Mouse (Mus musculus) MEL (cell line): ENCODE results near the gene Klhl22. TPM values are rescaled to one million over a fixed set of nuclear protein-coding genes. Genes with fewer than 3 reads are reported as not detected.

Experiments
- DNase-seq: peaks from one replicate; pipeline ENCODE4 v3.0.0; 2011; ENCODE audit warnings: low read depth, low spot score
- H3K27ac ChIP-seq: 2 replicates; pipeline ENCODE4 v1.5.1; 2012; ENCODE audit warnings: low read depth, mild to moderate bottlenecking, control low read depth, low read length, moderate library complexity; ENCODE audit not compliant: control insufficient read depth
- H3K27me3 ChIP-seq, 2 experiments: fragments of 150-350 bp in 1 of 2; sonication (generic) in 1 of 2; 2 replicates each; pipeline ENCODE4 v1.6.1; 2012; ENCODE audit warnings: low read length in 2 of 2, mild to moderate bottlenecking in 2 of 2, improper control_type of control experiment in 1 of 2, moderate library complexity in 1 of 2; ENCODE audit not compliant: insufficient read depth in 2 of 2, control insufficient read depth in 1 of 2
- H3K36me3 ChIP-seq, 2 experiments: 2 replicates each; pipeline ENCODE4 v1.6.1; 2012 to 2014; ENCODE audit warnings: low read length in 2 of 2, improper control_type of control experiment in 1 of 2, inconsistent platforms in 1 of 2, mild to moderate bottlenecking in 1 of 2; ENCODE audit not compliant: insufficient read depth in 2 of 2, control insufficient read depth in 1 of 2
- H3K4me1 ChIP-seq, 2 experiments: fragments of 150-350 bp in 1 of 2; sonication (generic) in 1 of 2; 2 replicates each; pipeline ENCODE4 v1.6.1; 2012; ENCODE audit warnings: low read length in 2 of 2, improper control_type of control experiment in 1 of 2, mild to moderate bottlenecking in 1 of 2; ENCODE audit not compliant: insufficient read depth in 2 of 2, control insufficient read depth in 1 of 2
- H3K4me3 ChIP-seq, 2 experiments: fragments of 150-350 bp in 1 of 2; sonication (generic) in 1 of 2; 2 replicates each; pipeline ENCODE4 v1.5.1; 2012; ENCODE audit warnings: low read depth in 2 of 2, low read length in 2 of 2, mild to moderate bottlenecking in 2 of 2, moderate library complexity in 2 of 2, control low read depth in 1 of 2, improper control_type of control experiment in 1 of 2; ENCODE audit not compliant: control insufficient read depth in 1 of 2, insufficient read depth in 1 of 2
- H3K79me2 ChIP-seq: 2 replicates; pipeline ENCODE4 v1.6.1; 2012; ENCODE audit warnings: mild to moderate bottlenecking, low read length, moderate library complexity; ENCODE audit not compliant: control insufficient read depth, poor library complexity, insufficient read depth
- H3K9ac ChIP-seq: 2 replicates; pipeline ENCODE4 v1.6.1; 2012; ENCODE audit warnings: low read depth, mild to moderate bottlenecking, control low read depth, low read length, moderate library complexity; ENCODE audit not compliant: control insufficient read depth, poor library complexity, severe bottlenecking
- H3K9me3 ChIP-seq: fragments of 150-350 bp; sonication (generic); replicated peaks from 2 replicates; pipeline ENCODE4 v1.6.1; 2012; ENCODE audit warnings: mild to moderate bottlenecking, low read length, improper control_type of control experiment, moderate library complexity; ENCODE audit not compliant: insufficient read depth
- CHD1 ChIP-seq: IDR thresholded peaks from 2 replicates; pipeline ENCODE4 v1.6.1; 2012; ENCODE audit warnings: low read depth, mild to moderate bottlenecking, inconsistent platforms, low read length, improper control_type of control experiment
- E2F4 ChIP-seq: IDR thresholded peaks from 2 replicates; pipeline ENCODE4 v1.6.1; 2011; ENCODE audit warnings: low read depth, low read length, improper control_type of control experiment, borderline replicate concordance
- EP300 ChIP-seq, 2 experiments: IDR thresholded peaks; 2 replicates each; pipeline ENCODE4 v1.6.1; 2011; ENCODE audit warnings: improper control_type of control experiment in 2 of 2, low read length in 2 of 2, low read depth in 1 of 2, mild to moderate bottlenecking in 1 of 2
- GABPA ChIP-seq: IDR thresholded peaks from 2 replicates; pipeline ENCODE4 v1.6.1; 2012; ENCODE audit warnings: low read depth, mild to moderate bottlenecking, inconsistent platforms, low read length, improper control_type of control experiment, moderate library complexity
- KAT2A ChIP-seq: conservative IDR thresholded peaks from 2 replicates; pipeline ENCODE4 v1.6.1; 2012; ENCODE audit warnings: low read depth, low read length, improper control_type of control experiment, inconsistent platforms
- MAFK ChIP-seq: IDR thresholded peaks from 2 replicates; pipeline ENCODE4 v1.6.1; 2011; ENCODE audit warnings: low read depth, mild to moderate bottlenecking, low read length, improper control_type of control experiment, borderline replicate concordance
- MXI1 ChIP-seq: IDR thresholded peaks from 2 replicates; pipeline ENCODE4 v1.6.1; 2011; ENCODE audit warnings: mild to moderate bottlenecking, low read depth, low read length, improper control_type of control experiment
- MYB ChIP-seq: IDR thresholded peaks from 2 replicates; pipeline ENCODE4 v1.6.1; 2011; ENCODE audit warnings: mild to moderate bottlenecking, low read depth, low read length, improper control_type of control experiment
- MYC ChIP-seq: IDR thresholded peaks from 2 replicates; pipeline ENCODE4 v1.6.1; 2011; ENCODE audit warnings: low read depth, mild to moderate bottlenecking, low read length, improper control_type of control experiment, moderate library complexity
- NELFE ChIP-seq: IDR thresholded peaks from 2 replicates; pipeline ENCODE4 v1.6.1; 2011; ENCODE audit warnings: low read depth, low read length, improper control_type of control experiment
- NRF1 ChIP-seq: IDR thresholded peaks from 2 replicates; pipeline ENCODE4 v1.6.1; 2014; ENCODE audit warnings: low read depth, mild to moderate bottlenecking, inconsistent platforms, low read length, improper control_type of control experiment, moderate library complexity; ENCODE audit not compliant: poor library complexity, insufficient read depth, severe bottlenecking
- POLR2AphosphoS2 ChIP-seq: IDR thresholded peaks from 2 replicates; pipeline ENCODE4 v1.6.1; 2011; ENCODE audit warnings: low read length, improper control_type of control experiment
- POLR2AphosphoS5 ChIP-seq: IDR thresholded peaks from 2 replicates; pipeline ENCODE4 v1.6.1; 2012; ENCODE audit warnings: low read depth, borderline replicate concordance, mild to moderate bottlenecking, inconsistent platforms, low read length, moderate library complexity, mixed read lengths
- RAD21 ChIP-seq: IDR thresholded peaks from 2 replicates; pipeline ENCODE4 v1.6.1; 2011; ENCODE audit warnings: mild to moderate bottlenecking, low read depth, low read length, improper control_type of control experiment
- RCOR1 ChIP-seq: IDR thresholded peaks from 2 replicates; pipeline ENCODE4 v1.6.1; 2012; ENCODE audit warnings: low read depth, mild to moderate bottlenecking, inconsistent platforms, low read length, improper control_type of control experiment
- SMC3 ChIP-seq: IDR thresholded peaks from 2 replicates; pipeline ENCODE4 v1.6.1; 2011; ENCODE audit warnings: low read depth, low read length, improper control_type of control experiment
- UBTF ChIP-seq: IDR thresholded peaks from 2 replicates; pipeline ENCODE4 v1.6.1; 2012; ENCODE audit warnings: low read depth, mild to moderate bottlenecking, inconsistent platforms, low read length, improper control_type of control experiment, moderate library complexity, borderline replicate concordance; ENCODE audit not compliant: insufficient read depth
- USF2 ChIP-seq, 2 experiments: IDR thresholded peaks; 2 replicates each; pipeline ENCODE4 v1.6.1; 2011 to 2012; ENCODE audit warnings: improper control_type of control experiment in 2 of 2, low read length in 2 of 2, borderline replicate concordance in 1 of 2, inconsistent platforms in 1 of 2, low read depth in 1 of 2, mild to moderate bottlenecking in 1 of 2; ENCODE audit not compliant: insufficient read depth in 1 of 2
- ZKSCAN1 ChIP-seq: IDR thresholded peaks from 2 replicates; pipeline ENCODE4 v1.6.1; 2012; ENCODE audit warnings: low read depth, mild to moderate bottlenecking, inconsistent platforms, low read length, improper control_type of control experiment, moderate library complexity
- ZNF384 ChIP-seq: IDR thresholded peaks from 2 replicates; pipeline ENCODE4 v1.6.1; 2012; ENCODE audit warnings: low read depth, mild to moderate bottlenecking, inconsistent platforms, low read length, improper control_type of control experiment
- polyA plus RNA-seq, 2 experiments: library from polyadenylated mRNA; stranded (reverse) in 1 of 2; unstranded in 1 of 2; fragments of >175 nt in 1 of 2; fragments of >200 nt in 1 of 2; gene quantifications; 2 replicates each; pipeline versions ENCODE4 v1.2.1 to v1.2.4; 2012; ENCODE audit warnings: low replicate concordance in 2 of 2, low read depth in 1 of 2; ENCODE audit not compliant: insufficient read length in 2 of 2, insufficient read depth in 1 of 2, missing spikeins in 1 of 2
- total RNA-seq: library from RNA; depleted of rRNA; stranded (reverse); fragments of 300-350 nt; gene quantifications from 2 replicates; pipeline ENCODE4 v1.2.3, GENCODE M21; 2012

Gene Klhl22
- total and polyA plus RNA-seq, 3 experiments = 82.4 to 191 (median 97.0) TPM

DNA sequence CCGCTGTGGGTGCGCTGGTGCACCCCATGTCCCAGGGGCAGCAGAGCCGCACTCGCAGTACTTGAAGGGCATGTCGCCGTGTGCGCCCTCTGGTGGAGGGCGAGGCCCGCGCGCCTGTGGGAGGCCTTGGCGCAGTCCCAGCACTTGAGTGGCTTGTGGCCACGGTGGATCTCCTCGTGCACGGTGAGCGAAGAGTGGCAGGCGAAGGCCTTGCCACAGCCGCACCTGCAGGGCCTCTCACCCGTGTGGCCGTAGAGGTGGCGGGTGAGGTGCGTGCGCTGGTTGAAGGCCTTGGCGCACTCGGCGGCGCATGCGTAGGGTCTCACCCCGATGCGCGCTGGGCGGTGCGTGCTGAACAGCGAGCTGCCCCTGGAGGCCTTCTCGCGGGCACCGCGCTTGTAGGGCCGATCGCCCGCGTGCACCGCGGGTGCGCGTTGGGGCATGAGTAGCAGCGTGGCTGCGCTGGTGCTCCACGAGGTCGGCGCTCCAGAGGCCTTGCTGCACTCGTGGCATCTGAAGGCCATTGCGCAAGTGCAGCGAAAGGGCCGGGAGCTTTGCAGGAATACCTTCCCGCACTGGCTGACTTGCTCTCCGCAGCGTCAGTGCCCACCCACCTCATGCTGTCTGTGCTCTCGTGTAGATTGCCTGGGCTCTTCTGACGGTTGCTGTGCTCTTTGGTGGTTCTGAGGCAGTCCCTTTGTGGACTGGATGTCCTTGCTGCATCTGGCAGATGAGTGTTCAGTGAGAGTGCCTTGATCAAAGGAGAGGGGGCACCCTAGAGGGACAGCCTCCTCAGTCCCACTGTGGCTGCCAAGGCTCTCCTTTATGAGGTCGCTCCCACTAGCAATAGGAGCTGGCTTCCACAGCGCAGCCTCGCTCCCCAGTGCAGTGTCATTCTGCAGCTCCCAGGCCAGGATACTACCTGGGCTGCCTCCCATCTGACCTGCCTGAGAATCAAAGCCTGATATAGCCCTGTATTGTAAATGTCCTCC lies 56.3 kb downstream of the Klhl22 start (continued):
- TF ChIP-seq NRF1 = peak; percentile 81
- TF ChIP-seq, all 39 proteins: peak for 10

DNA sequence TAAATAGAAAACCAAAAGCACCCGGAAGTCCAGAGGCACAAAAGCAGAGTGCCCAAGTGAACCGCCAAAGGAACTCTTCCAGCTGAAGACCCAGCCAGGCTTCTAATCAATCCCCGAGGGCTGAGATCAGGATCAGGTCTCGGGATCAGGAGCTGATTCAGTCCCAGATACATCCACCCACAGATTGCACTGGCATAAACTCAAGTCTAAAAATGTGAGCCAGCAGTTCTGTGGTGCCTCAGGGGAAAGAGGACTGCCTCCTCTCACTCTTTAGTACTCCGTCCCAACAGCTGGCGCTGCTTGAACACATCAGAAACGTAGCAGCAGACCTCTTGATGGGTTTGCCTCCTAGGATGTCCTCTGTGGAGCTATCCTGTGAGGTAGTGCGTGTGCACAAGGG lies 57.1 kb downstream of the Klhl22 start:
- Histone ChIP-seq H3K27me3 (no peaks in the 10 kb centered on the region), H3K27ac (no peak overlapping the region), H3K4me3 (no peak overlapping the region), H3K79me2 (no peaks in the 10 kb centered on the region), H3K9me3 (no peaks in the 10 kb centered on the region)
- TF ChIP-seq USF2 (IDR thresholded peaks at IDR 0.05; ENCODE audit: borderline replicate concordance in 1 of 2, insufficient read depth in 1 of 2, low read depth in 1 of 2, low read length in 2 of 2) (no peak), ZNF384 (no peak), POLR2AphosphoS2 (no peak), NELFE (no peak), SMC3 (no peak), RCOR1 (no peak), RAD21 (no peak), E2F4 (no peak), GABPA (no peak), EP300 (IDR thresholded peaks at IDR 0.05; ENCODE audit: low read depth in 1 of 2, low read length in 2 of 2) (no peak), POLR2AphosphoS5 (no peak), MYC (no peak), MYB (no peak), MAFK (no peak), MXI1 (no peak), UBTF (no peak), KAT2A (no peak), CHD1 (no peak), ZKSCAN1 (no peak)
- TF ChIP-seq, all 39 proteins: peak for 0
- Histone ChIP-seq H3K36me3 (no peaks in the 10 kb centered on the region), H3K4me1 (0 out of 4 replicates have a peak, but pooled peaks cover 0 to 2% of the 10 kb centered on the region in 2 experiments), H3K9ac (no peak overlapping the region)
- no peak for DNase-seq
